Mouse (Mus musculus): ENCODE results near the gene Wbp1l. TPM values are rescaled to one million over a fixed set of nuclear protein-coding genes. Genes with fewer than 3 reads are reported as not detected.

The Wbp1l gene
- polyA plus RNA-seq, 1 experiment from 2014 or later = 31.2 TPM

DNA sequence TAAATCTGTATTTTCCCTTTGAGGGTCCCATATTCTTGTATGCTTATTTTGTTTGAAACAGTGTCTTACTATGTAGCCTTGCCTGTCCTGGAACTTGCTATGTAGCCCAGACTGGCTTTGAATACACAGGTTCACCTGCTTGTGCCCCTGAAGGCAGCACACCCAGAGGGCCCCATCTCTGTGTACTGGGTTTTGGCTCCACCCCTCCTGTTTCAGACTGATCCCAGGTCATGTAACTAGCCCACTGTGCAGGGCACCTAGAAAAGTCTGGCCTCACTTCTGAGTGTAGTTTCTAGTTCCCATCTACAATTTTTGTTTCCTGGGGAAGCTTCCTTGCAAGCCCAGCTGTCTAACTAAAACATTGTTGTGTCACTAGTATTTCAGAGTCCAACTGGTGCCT, 40.2 kb downstream of the Wbp1l start:
- Histone ChIP-seq H3K4me2 (replicated peaks; ENCODE audit: low read depth) (no peak overlapping the region), H3K4me3 (ENCODE audit: low read depth, low read length) (no peak overlapping the region), H3K27me3 (ENCODE audit: control insufficient read depth, insufficient read depth, low read length) (no peaks in the 10 kb centered on the region), H3K27ac (replicated peaks) (no peak overlapping the region), H3K36me3 (ENCODE audit: control insufficient read depth, insufficient read depth, low read length) (no peaks in the 10 kb centered on the region), H3K9ac (ENCODE audit: low read length) (no peak overlapping the region), H3K9me3 (ENCODE audit: control insufficient read depth, low read length) (no peaks in the 10 kb centered on the region), H3K4me1 (replicated peaks; ENCODE audit: control insufficient read depth, insufficient read depth) (peaks cover 23% of the 10 kb centered on the region)
- DNase-seq (ENCODE audit: low spot score) = no peak
- TF ChIP-seq CTCF (IDR thresholded peaks at IDR 0.05; ENCODE audit: low read depth) (no peak), EP300 (optimal IDR thresholded peaks at IDR 0.05) (no peak)
- ATAC-seq (ENCODE audit: low FRiP score, low TSS enrichment) = no peak

DNA sequence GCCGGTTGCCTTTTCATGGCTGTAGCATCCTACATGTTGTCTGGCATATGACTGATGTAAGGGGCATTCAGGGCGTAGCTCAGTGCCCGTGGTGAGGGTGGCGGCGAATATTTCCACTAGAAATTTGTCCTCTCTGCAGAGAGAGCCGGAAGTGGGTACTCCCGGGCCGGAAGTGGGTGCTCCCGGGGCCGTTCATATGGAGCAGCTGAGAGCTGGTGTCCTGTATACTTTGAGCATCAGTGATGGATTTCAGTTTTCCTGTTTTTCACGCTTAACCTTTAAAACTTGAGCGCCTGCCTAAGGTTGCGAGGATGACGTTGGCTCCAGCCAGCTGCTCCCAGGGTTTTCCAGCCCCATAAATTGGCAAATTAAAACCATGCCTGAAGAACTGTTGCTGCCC, 40.6 kb downstream of the Wbp1l start:
- 77% methylated on average over 14 of the region's 14 CpGs for WGBS
- Histone ChIP-seq H3K9me3 (ENCODE audit: control insufficient read depth, low read length) (no peaks in the 10 kb centered on the region), H3K4me1 (replicated peaks; ENCODE audit: control insufficient read depth, insufficient read depth) (peaks cover 28% of the 10 kb centered on the region), H3K4me2 (replicated peaks; ENCODE audit: low read depth) (no peak overlapping the region), H3K27me3 (ENCODE audit: control insufficient read depth, insufficient read depth, low read length) (no peaks in the 10 kb centered on the region), H3K4me3 (ENCODE audit: low read depth, low read length) (no peak overlapping the region), H3K9ac (ENCODE audit: low read length) (no peak overlapping the region), H3K36me3 (ENCODE audit: control insufficient read depth, insufficient read depth, low read length) (no peaks in the 10 kb centered on the region; the same call in 1 of the 2 replicates), H3K27ac (replicated peaks) (peak overlapping the region; percentile 36; the same call in 1 of the 2 replicates)
- DNase-seq (ENCODE audit: low spot score) (no peak), ATAC-seq (ENCODE audit: low FRiP score, low TSS enrichment) (no peak)
- TF ChIP-seq CTCF (IDR thresholded peaks at IDR 0.05; ENCODE audit: low read depth) = no peak
- TF ChIP-seq EP300 (optimal IDR thresholded peaks at IDR 0.05) = no peak

DNA sequence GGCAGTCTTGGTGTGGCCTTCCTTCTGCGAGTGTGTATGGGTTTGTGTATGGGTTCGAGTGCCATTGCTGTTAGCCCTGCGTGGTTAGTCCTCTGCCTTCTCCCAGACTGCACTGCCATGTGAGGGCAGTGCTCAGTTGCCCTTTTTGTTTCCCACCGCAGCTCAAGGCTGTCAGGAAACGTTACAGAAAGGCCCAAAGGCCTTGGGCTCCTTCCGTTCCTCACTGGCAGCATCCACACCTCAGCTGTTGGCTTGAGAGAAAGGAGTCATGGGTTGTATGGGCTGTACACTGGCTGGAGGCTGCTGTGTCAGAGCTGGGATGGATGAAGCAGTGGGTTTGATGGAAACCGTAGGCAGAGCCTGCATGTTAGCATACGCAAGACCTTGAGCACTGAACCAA, 41.9 kb downstream of the Wbp1l start:
- no peak overlapping the region for H3K4me2 ChIP-seq (replicated peaks; ENCODE audit: low read depth)
- ATAC-seq (ENCODE audit: low FRiP score, low TSS enrichment) (no peak), DNase-seq (ENCODE audit: low spot score) (no peak)
- no peaks in the 10 kb centered on the region; the same call in 1 of the 2 replicates for H3K36me3 ChIP-seq (ENCODE audit: control insufficient read depth, insufficient read depth, low read length)
- 76% methylated on average over 8 of the region's 8 CpGs for WGBS
- H3K9me3 ChIP-seq (ENCODE audit: control insufficient read depth, low read length) = no peaks in the 10 kb centered on the region
- H3K27me3 ChIP-seq (ENCODE audit: control insufficient read depth, insufficient read depth, low read length) = no peaks in the 10 kb centered on the region
- peak overlapping the region; percentile 94; the same call in 1 of the 2 replicates for H3K27ac ChIP-seq (replicated peaks)
- H3K4me3 ChIP-seq (ENCODE audit: low read depth, low read length) = no peak overlapping the region
- no peak overlapping the region for H3K9ac ChIP-seq (ENCODE audit: low read length)
- TF ChIP-seq CTCF (IDR thresholded peaks at IDR 0.05; ENCODE audit: low read depth) = no peak
- no peak for TF ChIP-seq EP300 (optimal IDR thresholded peaks at IDR 0.05)
- H3K4me1 ChIP-seq (replicated peaks; ENCODE audit: control insufficient read depth, insufficient read depth) = peaks cover 31% of the 10 kb centered on the region

DNA sequence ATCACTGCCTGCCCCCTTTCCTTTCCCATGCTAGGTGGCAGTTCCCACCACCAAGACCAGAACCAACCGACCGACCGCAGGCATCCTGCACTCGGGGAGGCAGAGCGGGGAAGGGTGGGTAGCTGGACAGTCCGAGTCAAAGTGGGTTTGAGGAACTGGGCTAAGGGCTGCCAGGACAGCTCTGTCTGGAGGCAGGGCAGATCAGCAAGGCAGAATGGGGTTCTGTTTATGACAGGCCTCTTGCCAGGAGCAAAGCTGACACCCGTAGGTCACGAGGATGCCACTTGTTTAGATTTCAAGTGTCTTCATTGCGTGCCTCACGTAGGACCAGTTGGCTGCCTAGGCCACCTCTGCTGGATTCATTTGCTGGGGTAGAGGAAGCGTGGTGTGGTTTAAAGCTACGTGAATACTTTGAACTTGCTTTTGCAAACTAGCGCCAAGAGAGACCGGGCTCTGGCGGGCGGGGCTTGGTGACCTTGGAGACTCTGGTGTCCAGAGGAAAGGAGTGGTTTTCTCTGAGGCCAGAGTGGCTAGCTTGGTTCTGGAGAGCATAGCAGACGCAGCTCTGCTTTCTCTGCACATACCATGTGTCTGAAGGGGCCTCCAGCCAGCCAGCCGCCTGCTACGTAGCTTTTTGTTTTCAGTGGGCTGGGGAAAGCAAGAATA, 42.7 kb downstream of the Wbp1l start:
- H3K9me3 ChIP-seq (ENCODE audit: control insufficient read depth, low read length) = no peaks in the 10 kb centered on the region
- peaks cover 4% of the 10 kb centered on the region; the same call in 1 of the 2 replicates for H3K36me3 ChIP-seq (ENCODE audit: control insufficient read depth, insufficient read depth, low read length)
- 24% methylated on average over 19 of the region's 19 CpGs for WGBS
- DNase-seq (ENCODE audit: low spot score) = peak; percentile 82
- peak overlapping the region; percentile 18; the same call in 1 of the 2 replicates for H3K9ac ChIP-seq (ENCODE audit: low read length)
- no peak overlapping the region; the same call in 1 of the 2 replicates for H3K4me3 ChIP-seq (ENCODE audit: low read depth, low read length)
- TF ChIP-seq EP300 (optimal IDR thresholded peaks at IDR 0.05) (no peak), CTCF (IDR thresholded peaks at IDR 0.05; ENCODE audit: low read depth) (no peak)
- H3K4me1 ChIP-seq (replicated peaks; ENCODE audit: control insufficient read depth, insufficient read depth) = peaks cover 31% of the 10 kb centered on the region
- peak overlapping the region; percentile 94 for H3K27ac ChIP-seq (replicated peaks)
- no peaks in the 10 kb centered on the region for H3K27me3 ChIP-seq (ENCODE audit: control insufficient read depth, insufficient read depth, low read length)
- ATAC-seq (ENCODE audit: low FRiP score, low TSS enrichment) = peak; percentile 32; the same call in 1 of the 2 replicates
- H3K4me2 ChIP-seq (replicated peaks; ENCODE audit: low read depth) = peak overlapping the region; percentile 44

DNA sequence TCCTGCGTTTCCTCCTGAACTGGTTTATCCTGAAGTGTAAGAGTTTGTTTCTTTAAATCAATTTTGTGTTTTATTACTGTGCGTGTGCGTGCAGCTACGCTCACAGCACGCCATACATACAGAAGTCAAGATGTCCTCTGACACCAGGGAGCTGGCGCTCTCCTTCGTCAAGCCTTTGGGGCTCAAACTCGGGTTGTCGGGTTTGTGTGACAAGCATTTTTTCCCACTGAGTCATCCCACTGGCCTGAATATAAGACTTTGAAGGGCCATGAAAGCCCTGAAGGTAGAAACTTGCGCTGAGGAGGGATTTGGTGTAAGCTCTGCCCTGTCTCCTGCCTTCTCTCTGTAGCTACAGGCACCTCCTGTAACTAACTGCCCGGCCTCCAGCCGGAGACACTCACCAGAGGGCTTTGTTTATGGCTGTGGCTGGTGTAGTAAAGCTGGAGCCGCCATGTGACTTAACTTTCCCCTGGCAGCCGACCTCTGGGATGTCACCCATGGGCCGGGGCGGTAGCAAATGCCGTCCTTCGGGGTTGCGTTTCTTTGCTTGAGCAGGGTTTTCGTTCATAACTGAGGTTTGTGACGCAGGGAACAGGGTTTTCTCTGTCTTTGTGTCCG, 43.4 kb downstream of the Wbp1l start:
- peak overlapping the region; percentile 44 for H3K4me2 ChIP-seq (replicated peaks; ENCODE audit: low read depth)
- H3K27ac ChIP-seq (replicated peaks) = peak overlapping the region; percentile 94
- ATAC-seq (ENCODE audit: low FRiP score, low TSS enrichment) (peak; percentile 28; the same call in 1 of the 2 replicates), DNase-seq (ENCODE audit: low spot score) (no peak)
- peaks cover 31% of the 10 kb centered on the region for H3K4me1 ChIP-seq (replicated peaks; ENCODE audit: control insufficient read depth, insufficient read depth)
- peaks cover 4% of the 10 kb centered on the region; the same call in 1 of the 2 replicates for H3K36me3 ChIP-seq (ENCODE audit: control insufficient read depth, insufficient read depth, low read length)
- H3K9me3 ChIP-seq (ENCODE audit: control insufficient read depth, low read length) = no peaks in the 10 kb centered on the region
- WGBS = 22% methylated on average over 22 of the region's 22 CpGs
- no peaks in the 10 kb centered on the region for H3K27me3 ChIP-seq (ENCODE audit: control insufficient read depth, insufficient read depth, low read length)
- TF ChIP-seq CTCF (IDR thresholded peaks at IDR 0.05; ENCODE audit: low read depth) = peak; percentile 31; the same call in 1 of the 2 replicates
- TF ChIP-seq EP300 (optimal IDR thresholded peaks at IDR 0.05) = peak; percentile 57
- H3K4me3 ChIP-seq (ENCODE audit: low read depth, low read length) = no peak overlapping the region; the same call in 1 of the 2 replicates
- peak overlapping the region; percentile 53 for H3K9ac ChIP-seq (ENCODE audit: low read length)

DNA sequence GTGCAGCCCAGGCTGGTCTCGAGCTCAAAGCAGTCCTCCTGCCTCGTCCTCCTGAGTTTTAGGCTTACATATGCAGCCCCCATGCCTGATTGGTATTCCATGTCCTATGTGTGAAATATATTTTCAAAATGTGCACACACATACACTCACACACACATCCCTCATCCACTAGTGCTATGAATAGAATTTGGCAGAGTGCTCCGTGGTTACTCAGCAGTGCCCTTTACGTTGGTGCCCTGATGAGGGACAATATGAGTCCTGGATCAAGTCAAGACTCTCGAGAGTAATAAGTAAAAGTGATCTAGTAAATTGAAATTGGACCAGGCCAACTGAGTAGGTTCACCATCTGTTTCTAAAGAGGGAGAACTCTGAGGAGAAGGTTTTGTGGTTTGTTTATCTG, 44.4 kb downstream of the Wbp1l start:
- WGBS = 68% methylated on average over 5 of the region's 5 CpGs
- Histone ChIP-seq H3K27ac (replicated peaks) (peak overlapping the region; percentile 94), H3K4me2 (replicated peaks; ENCODE audit: low read depth) (no peak overlapping the region), H3K4me3 (ENCODE audit: low read depth, low read length) (no peak overlapping the region), H3K36me3 (ENCODE audit: control insufficient read depth, insufficient read depth, low read length) (peaks cover 4% of the 10 kb centered on the region; the same call in 1 of the 2 replicates), H3K9me3 (ENCODE audit: control insufficient read depth, low read length) (no peaks in the 10 kb centered on the region), H3K4me1 (replicated peaks; ENCODE audit: control insufficient read depth, insufficient read depth) (peaks cover 31% of the 10 kb centered on the region), H3K27me3 (ENCODE audit: control insufficient read depth, insufficient read depth, low read length) (no peaks in the 10 kb centered on the region), H3K9ac (ENCODE audit: low read length) (peak overlapping the region; percentile 18; the same call in 1 of the 2 replicates)
- ATAC-seq (ENCODE audit: low FRiP score, low TSS enrichment) = no peak
- DNase-seq (ENCODE audit: low spot score) = no peak
- TF ChIP-seq CTCF (IDR thresholded peaks at IDR 0.05; ENCODE audit: low read depth) (no peak), EP300 (optimal IDR thresholded peaks at IDR 0.05) (no peak)
